Mouse (Mus musculus): ENCODE data around the gene Ntn3. TPM values are rescaled to one million over a fixed set of nuclear protein-coding genes. Genes with fewer than 3 reads are reported as not detected.

Ntn3 gene
- polyA plus RNA-seq, 2 experiments = 14.5 to 32.6 TPM

GRCm38 (mm10) chr17:24203611-24204534, 5.5 kb downstream of the Ntn3 start:
- TF ChIP-seq POLR2A (IDR thresholded peaks at IDR 0.05; ENCODE audit: borderline replicate concordance, extremely low read depth, insufficient read depth, insufficient read length) = no peak
- Histone ChIP-seq H3K27me3 (ENCODE audit: control insufficient read depth, insufficient read depth, low read length) (no peaks in the 10 kb centered on the region), H3K4me1 (ENCODE audit: control insufficient read depth, insufficient read depth, low read length) (peaks cover 54% of the 10 kb centered on the region), H3K4me3 (replicated peaks; ENCODE audit: low read length) (peak overlapping the region; percentile 73), H3K9ac (ENCODE audit: low read depth, low read length, severe bottlenecking) (no peak overlapping the region), H3K36me3 (ENCODE audit: control insufficient read depth, insufficient read depth, low read length) (0 out of 2 replicates have a peak, but pooled peaks cover 2% of the 10 kb centered on the region), H3K27ac (replicated peaks; ENCODE audit: low read depth, low read length) (no peak overlapping the region), H3K4me2 (replicated peaks; ENCODE audit: low read depth, low read length, severe bottlenecking) (peak overlapping the region; percentile 96), H3K9me3 (ENCODE audit: control insufficient read depth, low read length) (no peaks in the 10 kb centered on the region)
- no peak for DNase-seq (ENCODE audit: low spot score)
- 79% methylated on average over 3 of the region's 3 CpGs for WGBS
- no peak for ATAC-seq (ENCODE audit: low FRiP score, low read depth)

GRCm38 (mm10) chr17:24203068-24203467, 6.3 kb downstream of the Ntn3 start:
- Histone ChIP-seq H3K4me3 (replicated peaks; ENCODE audit: low read length) (no peak overlapping the region), H3K27me3 (ENCODE audit: control insufficient read depth, insufficient read depth, low read length) (no peaks in the 10 kb centered on the region), H3K4me1 (ENCODE audit: control insufficient read depth, insufficient read depth, low read length) (peaks cover 49% of the 10 kb centered on the region), H3K36me3 (ENCODE audit: control insufficient read depth, insufficient read depth, low read length) (0 out of 2 replicates have a peak, but pooled peaks cover 2% of the 10 kb centered on the region), H3K9ac (ENCODE audit: low read depth, low read length, severe bottlenecking) (peak overlapping the region; percentile 40; the same call in 1 of the 2 replicates), H3K27ac (replicated peaks; ENCODE audit: low read depth, low read length) (no peak overlapping the region), H3K4me2 (replicated peaks; ENCODE audit: low read depth, low read length, severe bottlenecking) (no peak overlapping the region), H3K9me3 (ENCODE audit: control insufficient read depth, low read length) (no peaks in the 10 kb centered on the region)
- TF ChIP-seq POLR2A (IDR thresholded peaks at IDR 0.05; ENCODE audit: borderline replicate concordance, extremely low read depth, insufficient read depth, insufficient read length) = no peak
- 46% methylated on average over 4 of the region's 4 CpGs for WGBS
- ATAC-seq (ENCODE audit: low FRiP score, low read depth) (no peak), DNase-seq (ENCODE audit: low spot score) (no peak)

GRCm38 (mm10) chr17:24201092-24201491, 8.2 kb downstream of the Ntn3 start:
- no peak overlapping the region for H3K9ac ChIP-seq (ENCODE audit: low read depth, low read length, severe bottlenecking)
- peaks cover 30% of the 10 kb centered on the region for H3K4me1 ChIP-seq (ENCODE audit: control insufficient read depth, insufficient read depth, low read length)
- no peaks in the 10 kb centered on the region for H3K9me3 ChIP-seq (ENCODE audit: control insufficient read depth, low read length)
- ATAC-seq (ENCODE audit: low FRiP score, low read depth) (no peak), DNase-seq (ENCODE audit: low spot score) (no peak)
- TF ChIP-seq POLR2A (IDR thresholded peaks at IDR 0.05; ENCODE audit: borderline replicate concordance, extremely low read depth, insufficient read depth, insufficient read length) = no peak
- no peak overlapping the region for H3K4me2 ChIP-seq (replicated peaks; ENCODE audit: low read depth, low read length, severe bottlenecking)
- 0 out of 2 replicates have a peak, but pooled peaks cover 2% of the 10 kb centered on the region for H3K36me3 ChIP-seq (ENCODE audit: control insufficient read depth, insufficient read depth, low read length)
- H3K4me3 ChIP-seq (replicated peaks; ENCODE audit: low read length) = no peak overlapping the region
- H3K27me3 ChIP-seq (ENCODE audit: control insufficient read depth, insufficient read depth, low read length) = no peaks in the 10 kb centered on the region
- 76% methylated on average over 4 of the region's 4 CpGs for WGBS
- H3K27ac ChIP-seq (replicated peaks; ENCODE audit: low read depth, low read length) = no peak overlapping the region

- Histone ChIP-seq H3K9ac (ENCODE audit: low read depth, low read length, severe bottlenecking) (no peak overlapping the region), H3K4me3 (replicated peaks; ENCODE audit: low read length) (no peak overlapping the region), H3K27ac (replicated peaks; ENCODE audit: low read depth, low read length) (no peak overlapping the region), H3K4me1 (ENCODE audit: control insufficient read depth, insufficient read depth, low read length) (peaks cover 21% of the 10 kb centered on the region), H3K36me3 (ENCODE audit: control insufficient read depth, insufficient read depth, low read length) (no peaks in the 10 kb centered on the region), H3K27me3 (ENCODE audit: control insufficient read depth, insufficient read depth, low read length) (no peaks in the 10 kb centered on the region), H3K9me3 (ENCODE audit: control insufficient read depth, low read length) (no peaks in the 10 kb centered on the region), H3K4me2 (replicated peaks; ENCODE audit: low read depth, low read length, severe bottlenecking) (no peak overlapping the region)
- DNase-seq (ENCODE audit: low spot score) (no peak), ATAC-seq (ENCODE audit: low FRiP score, low read depth) (no peak)
- 68% methylated on average over 4 of the region's 4 CpGs for WGBS
- TF ChIP-seq POLR2A (IDR thresholded peaks at IDR 0.05; ENCODE audit: borderline replicate concordance, extremely low read depth, insufficient read depth, insufficient read length) = no peak
Measured at GRCm38 (mm10) chr17:24199741-24200140, 9.6 kb downstream of the Ntn3 start.

GRCm38 (mm10) chr17:24199252-24199651, 10.1 kb downstream of the Ntn3 start:
- Histone ChIP-seq H3K4me2 (replicated peaks; ENCODE audit: low read depth, low read length, severe bottlenecking) (no peak overlapping the region), H3K36me3 (ENCODE audit: control insufficient read depth, insufficient read depth, low read length) (no peaks in the 10 kb centered on the region), H3K27me3 (ENCODE audit: control insufficient read depth, insufficient read depth, low read length) (no peaks in the 10 kb centered on the region), H3K9me3 (ENCODE audit: control insufficient read depth, low read length) (no peaks in the 10 kb centered on the region), H3K4me3 (replicated peaks; ENCODE audit: low read length) (no peak overlapping the region), H3K4me1 (ENCODE audit: control insufficient read depth, insufficient read depth, low read length) (peaks cover 16% of the 10 kb centered on the region), H3K9ac (ENCODE audit: low read depth, low read length, severe bottlenecking) (no peak overlapping the region), H3K27ac (replicated peaks; ENCODE audit: low read depth, low read length) (no peak overlapping the region)
- DNase-seq (ENCODE audit: low spot score) = no peak
- TF ChIP-seq POLR2A (IDR thresholded peaks at IDR 0.05; ENCODE audit: borderline replicate concordance, extremely low read depth, insufficient read depth, insufficient read length) = no peak
- ATAC-seq (ENCODE audit: low FRiP score, low read depth) = no peak
- 76% methylated on average over 4 of the region's 4 CpGs for WGBS
